Mouse (Mus musculus): ENCODE measurements at regions not wholly inside any gene's neighbourhood (a gene's known extent, or its start where the extent isn't known, plus 50 kb on each side); places are given as distances from the start of the nearest gene placed in this dataset.

- TF ChIP-seq CTCF (IDR thresholded peaks at IDR 0.05; ENCODE audit: borderline replicate concordance, insufficient read depth, low read depth, low read length) (no peak), POLR2A (IDR thresholded peaks at IDR 0.05; ENCODE audit: borderline replicate concordance, insufficient read depth, low read length) (no peak)
Observed at GRCm38 (mm10) chrX:10397257-10397656, 87.7 kb upstream of the Tspan7 start.
